Mouse (Mus musculus) left cerebral cortex, adult 8-10 months (tissue): ENCODE measurements at regions not wholly inside any gene's neighbourhood (a gene's known extent, or its start where the extent isn't known, plus 50 kb on each side); places are given as distances from the start of the nearest gene placed in this dataset.

Experiments used
- DNase-seq, 2 experiments: peaks; one replicate each; pipeline ENCODE4 v3.0.0; 2022; ENCODE audit warnings: low spot score in 2 of 2

DNA sequence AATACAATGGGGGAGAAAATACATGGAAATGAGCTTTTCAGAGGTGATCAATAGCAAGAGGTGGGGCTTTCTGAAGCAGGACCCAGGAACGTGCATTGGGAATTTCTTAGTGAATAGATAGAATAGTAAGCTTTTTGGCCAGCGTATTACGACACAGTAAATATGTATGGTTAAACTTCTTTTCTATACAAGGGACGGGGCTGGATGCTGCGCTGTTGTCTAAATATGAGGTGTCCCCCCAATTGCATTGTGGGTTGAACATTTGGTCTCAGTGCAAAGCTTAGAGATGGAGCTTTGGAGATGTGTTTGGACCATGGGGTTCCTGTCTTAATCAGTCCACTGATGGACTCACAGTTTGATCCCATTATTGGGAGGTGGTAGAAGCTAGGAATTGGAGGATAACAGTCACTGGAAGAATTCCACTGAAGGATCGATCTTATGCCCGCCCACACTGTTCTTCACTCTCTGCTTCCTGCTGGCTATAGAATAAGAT, 168.6 kb downstream of the Gm19410 start:
- no peak for DNase-seq

DNA sequence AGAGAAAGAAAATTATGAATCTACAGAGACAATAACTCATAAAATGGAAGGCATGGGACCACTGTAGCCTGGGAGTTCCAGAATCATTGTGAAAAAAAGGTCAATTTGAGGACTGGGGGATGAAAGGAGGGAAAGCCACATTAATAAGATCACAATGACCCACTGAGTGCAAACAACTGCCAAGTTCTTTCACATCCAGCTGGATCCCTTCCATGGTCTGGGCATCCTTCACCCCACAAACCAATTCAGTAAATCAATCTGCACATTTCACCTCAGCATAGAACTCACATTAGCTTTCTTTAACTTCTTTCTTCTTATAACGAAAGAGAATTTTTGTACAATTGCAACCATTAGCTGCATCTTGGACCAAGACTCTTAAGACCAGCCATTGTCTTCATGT, 169.4 kb downstream of the Gm19410 start:
- no peak for DNase-seq

DNA sequence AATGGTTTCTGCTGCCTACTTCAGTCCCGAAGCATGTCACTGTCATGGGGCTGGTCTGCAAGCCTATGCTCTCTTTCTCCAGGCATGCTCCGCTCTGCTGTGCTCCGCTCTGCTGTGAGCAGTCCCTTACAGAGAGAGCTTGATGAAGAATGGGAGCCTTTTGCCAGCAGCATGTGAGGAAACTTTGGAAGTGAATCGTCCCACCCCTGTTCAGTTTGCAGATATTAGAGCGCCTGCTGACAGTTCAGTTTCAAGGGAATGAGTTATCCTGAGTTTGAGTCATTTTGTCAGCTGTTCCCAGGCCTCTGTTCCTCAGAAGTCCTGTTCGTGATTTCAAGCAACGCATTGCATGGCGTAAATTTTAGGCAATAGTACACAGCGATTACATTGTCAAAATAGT, 173.6 kb downstream of the Gm19410 start:
- DNase-seq, result no peak

DNA sequence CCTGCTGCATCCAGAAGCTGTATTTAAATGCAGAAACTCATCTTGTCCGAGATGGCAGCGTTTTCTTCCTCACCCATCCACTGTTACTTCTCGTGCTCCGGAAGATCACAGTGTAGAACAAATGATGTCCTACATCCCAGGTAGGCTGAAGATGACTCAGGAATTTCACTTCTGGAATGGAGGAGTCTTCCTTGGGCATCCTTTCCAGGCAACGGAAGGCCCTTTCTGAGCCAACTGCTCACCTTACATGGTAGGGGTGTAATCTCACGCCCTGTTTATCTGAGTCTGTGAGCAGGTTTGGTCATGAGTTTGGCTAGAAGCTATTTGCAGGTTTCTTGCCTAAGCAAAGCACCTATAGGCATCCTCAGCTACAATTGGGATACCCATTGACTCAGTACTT, 176.9 kb downstream of the Gm19410 start:
- no peak for DNase-seq

DNA sequence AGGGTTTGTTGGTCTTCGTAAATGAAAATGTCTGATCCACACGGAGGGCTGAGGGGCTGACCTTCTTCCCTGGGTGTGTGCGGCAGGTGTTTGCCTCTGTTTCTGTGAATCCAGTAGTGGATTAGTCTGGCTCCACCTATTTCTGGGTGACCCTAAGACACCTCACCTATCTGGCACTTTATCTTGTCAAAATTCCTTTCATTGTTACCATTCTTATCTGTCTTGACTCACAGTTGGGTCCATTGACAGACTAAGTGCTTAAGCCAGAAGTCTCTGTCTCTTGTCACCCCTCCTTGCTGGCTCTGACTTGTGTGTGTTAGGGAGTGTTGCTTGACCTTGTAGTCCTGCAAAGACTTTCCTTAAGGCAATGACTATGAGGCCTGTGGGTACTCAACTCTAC, 178.1 kb downstream of the Gm19410 start:
- DNase-seq, result no peak

DNA sequence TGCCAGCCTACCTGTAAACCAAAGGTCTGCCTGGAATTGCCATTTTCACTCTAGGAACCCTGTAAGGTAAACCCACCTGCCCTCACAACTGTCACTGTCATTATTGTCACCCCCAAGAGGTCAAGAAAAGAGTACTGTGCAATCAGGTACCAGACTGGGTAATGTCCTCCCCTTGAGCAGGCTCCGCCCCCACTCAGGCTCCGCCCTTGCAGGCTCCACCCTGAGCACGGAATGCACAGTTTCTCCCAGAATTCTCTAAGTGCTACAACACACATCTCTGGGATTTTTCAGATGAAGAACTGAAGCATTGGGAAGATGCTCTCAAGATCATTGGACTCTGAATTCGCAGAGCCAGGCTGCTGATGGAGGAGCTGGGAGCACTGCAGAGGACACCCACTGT, 178.9 kb downstream of the Gm19410 start:
- no peak for DNase-seq

DNA sequence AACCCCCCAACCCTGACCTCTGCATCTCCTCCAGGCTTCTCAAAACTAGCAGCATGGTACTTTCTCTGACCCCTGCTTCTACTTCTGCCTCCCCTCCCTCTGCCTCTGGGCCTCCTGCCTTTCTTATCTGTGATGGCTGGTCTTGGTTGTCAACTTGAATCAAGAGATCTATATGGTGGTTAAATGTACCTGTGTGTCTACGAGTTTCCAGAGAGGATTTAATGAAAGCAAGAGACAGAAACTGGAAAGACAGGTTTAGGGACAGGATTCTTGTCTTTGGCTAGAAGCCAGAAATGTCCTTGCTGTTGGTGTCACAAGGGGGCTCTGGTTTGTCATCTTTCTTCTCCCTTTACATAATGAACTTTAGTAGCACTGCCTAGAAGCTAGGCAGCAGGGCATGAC, 180.9 kb downstream of the Gm19410 start:
- no peak for DNase-seq

DNA sequence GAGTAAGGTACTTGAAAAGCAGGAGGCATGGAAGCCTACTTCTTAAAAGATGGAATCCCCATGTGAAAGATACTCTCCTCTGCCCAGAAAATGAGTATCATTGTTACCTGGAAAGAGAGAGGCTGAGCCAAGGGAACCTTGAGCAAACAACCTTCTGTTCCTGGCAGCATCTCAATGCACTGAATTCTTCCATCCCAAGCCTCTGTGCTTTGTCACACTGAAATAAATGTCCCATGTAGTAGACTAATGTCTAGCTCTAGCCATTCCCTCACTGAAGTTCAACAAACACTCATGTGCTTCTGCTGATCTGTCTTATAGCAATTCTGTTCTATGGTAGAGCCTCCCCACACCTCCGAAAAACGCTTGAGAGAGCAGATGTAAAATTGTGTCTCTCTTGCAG, 182.6 kb downstream of the Gm19410 start:
- DNase-seq, result no peak

DNA sequence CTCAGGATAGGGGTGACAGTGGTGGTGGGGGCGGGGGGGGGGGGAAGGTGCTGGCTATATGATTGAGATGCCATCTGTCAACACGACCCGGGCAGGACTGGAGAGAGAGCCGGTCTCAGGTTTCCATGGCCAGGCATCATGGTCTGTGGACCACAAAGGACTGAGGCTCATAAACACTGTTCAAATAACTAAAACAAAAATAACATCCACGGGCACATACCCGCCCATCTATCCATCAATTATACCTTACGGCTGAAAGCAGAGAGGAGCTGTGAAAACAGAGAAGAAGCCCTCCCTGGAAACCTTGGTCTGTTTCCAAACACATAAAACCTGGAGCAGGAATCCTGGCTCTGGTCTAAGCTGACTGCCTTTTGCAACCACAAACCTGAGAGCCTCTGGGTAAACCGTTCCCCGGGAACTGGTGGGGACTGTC, 183.2 kb downstream of the Gm19410 start:
- no peak for DNase-seq

DNA sequence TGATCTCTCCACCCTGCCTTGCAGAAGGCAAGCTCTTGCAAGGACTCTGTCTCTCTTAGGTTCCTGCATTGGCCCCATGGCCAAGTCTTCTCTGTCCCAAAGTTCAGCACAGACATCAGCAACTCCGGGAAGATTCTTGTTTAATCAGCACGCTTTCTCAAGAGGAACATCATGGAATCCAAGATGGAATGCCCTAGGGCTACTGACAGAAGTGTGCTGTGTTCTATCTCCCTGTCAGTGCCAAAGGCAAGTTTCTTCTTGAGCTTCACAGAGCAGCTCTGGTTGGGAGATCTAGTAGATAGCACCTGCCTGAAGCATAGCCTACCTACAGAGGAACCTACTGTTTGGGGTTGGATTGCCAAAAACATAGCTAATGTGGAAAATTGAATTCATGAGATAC, 189.9 kb downstream of the Gm19410 start:
- no peak for DNase-seq

DNA sequence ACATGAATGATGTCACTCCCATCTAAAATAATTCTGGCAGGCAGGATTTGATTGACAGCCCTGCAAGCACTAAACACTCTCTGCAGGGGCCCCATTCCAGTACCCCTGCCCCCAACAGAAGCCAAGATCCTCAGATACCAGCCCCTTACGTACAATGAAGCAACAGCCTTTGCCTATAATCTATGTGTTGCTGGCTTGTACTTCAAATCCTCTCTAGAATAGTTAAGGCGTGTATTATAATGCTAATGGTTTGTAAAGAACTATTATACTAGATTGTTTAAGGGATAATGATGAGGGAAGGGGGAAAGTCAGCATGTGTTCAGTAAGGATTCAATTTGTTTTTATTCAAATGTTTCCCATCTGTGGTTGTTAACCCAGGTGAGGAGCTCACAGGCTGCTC, 190.7 kb downstream of the Gm19410 start:
- no peak for DNase-seq

DNA sequence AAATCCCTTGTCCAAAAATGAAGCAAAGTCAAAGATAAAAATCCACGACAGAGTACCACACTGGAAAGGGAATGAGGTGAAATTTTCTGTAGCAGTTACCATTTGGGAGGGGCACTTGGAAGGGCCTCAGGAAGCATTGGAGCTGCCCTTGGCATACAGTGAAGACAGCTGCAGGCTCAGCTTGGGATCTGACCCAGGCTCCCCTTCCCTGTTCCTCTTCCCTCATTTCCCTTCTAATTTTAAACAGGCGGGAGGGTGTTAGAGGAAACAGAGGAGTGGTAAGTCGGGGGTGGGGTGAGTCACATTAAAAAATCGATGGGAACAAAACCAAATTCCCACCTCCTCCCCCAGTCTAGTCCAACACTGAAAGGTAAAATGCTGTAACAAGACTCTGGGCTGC, 193.6 kb downstream of the Gm19410 start:
- no peak for DNase-seq

DNA sequence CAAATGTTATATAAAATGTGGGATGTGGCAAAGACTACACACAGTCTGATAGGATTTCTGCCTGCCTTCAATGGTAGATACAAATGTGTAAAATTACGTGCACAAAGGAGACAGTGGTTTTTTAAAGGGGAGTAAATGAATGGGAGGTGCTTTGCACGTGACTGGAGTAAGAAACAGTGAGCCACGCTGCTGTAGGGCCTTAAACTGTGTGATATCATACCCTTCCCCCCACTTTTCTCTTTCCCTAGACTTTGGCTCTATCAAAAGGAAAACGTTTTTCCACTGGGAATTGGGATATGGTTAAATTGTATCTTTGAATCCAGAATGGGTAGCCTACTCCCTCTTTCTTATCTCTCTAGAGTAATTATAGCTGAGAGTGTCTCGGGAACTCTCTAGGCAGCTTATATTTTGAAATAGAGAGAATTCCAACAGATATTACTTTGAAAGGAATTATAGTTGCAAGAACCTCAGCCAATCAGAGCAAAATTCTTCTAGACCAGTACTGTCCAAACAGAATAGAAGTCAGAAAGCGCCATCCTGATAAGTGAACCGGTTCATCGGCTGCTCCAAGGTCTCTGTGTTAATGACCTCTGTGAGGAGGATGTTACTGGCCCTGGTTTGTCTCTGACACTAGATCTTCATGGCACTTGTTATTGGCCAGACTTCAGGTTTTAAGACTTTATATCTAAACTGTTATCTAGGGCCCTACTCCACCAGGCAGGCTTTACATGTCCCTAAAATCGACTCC, 195.5 kb downstream of the Gm19410 start:
- no peak for DNase-seq

DNA sequence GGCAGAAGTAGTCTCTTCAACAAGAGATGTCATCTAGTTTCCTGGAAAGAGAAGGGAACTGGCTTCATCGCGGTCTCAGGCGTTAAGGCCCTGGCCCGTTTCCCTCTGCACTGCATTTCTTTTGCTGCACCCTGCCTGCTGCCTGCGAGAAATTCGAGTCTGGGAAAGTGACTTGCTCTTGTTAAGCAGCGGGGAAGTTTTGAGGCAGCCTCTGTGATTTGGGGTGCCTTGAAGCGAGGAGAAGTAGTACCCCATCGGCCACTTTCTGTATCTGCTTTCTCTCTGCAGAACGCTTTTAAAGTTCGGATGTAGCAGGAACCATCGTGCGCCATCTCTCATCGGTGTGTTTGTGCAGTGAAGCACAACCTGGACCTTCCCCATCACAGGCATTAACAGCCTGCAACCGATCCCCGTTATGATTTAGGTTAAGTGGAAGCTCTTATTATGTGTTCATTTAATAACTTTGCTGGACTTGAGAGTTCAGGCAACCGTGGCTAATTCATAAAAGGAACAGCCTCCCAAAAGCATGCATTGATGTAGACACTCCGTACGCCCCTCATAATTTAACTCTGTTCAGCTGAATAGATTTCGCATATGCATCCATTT, 196.1 kb downstream of the Gm19410 start:
- no peak for DNase-seq

DNA sequence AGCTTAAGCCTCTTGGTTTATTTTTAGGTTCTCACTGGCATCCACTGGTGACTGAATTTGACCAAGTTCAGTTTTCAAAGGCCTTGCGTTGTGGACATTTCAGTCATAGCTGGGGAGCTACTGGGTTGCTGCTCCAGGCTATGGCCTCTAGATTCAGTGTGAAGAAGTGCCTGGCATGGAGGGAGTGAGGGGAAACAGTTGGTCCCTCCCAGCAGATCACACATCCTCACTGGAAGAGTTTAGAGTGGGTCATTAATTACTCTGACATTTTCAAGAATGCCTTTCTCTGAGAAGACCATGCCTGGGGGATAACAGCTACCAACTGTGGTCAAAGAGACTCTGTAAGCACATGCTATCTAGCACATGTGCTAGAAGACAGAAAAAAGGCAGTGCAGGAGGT, 199.3 kb downstream of the Gm19410 start:
- DNase-seq, result no peak

DNA sequence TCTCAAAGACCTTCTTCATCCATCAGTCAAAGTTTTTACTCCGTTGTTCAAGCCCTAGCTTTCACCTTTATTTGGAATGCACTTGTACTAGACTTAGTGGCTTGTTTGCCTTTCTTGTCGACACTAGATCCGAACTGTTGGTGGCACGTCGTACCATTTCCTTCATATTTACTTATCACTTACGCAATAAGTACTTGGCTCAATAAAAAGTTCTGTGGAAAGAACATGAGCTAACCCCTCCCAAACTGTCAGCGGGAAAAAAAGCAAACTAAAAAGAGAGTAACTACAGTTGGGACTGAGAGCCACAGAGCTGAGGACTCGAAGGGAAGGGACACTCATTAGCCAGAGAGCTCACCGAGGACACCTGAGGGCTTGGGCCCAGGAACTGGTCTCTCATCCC, 202.8 kb downstream of the Gm19410 start:
- no peak for DNase-seq

DNA sequence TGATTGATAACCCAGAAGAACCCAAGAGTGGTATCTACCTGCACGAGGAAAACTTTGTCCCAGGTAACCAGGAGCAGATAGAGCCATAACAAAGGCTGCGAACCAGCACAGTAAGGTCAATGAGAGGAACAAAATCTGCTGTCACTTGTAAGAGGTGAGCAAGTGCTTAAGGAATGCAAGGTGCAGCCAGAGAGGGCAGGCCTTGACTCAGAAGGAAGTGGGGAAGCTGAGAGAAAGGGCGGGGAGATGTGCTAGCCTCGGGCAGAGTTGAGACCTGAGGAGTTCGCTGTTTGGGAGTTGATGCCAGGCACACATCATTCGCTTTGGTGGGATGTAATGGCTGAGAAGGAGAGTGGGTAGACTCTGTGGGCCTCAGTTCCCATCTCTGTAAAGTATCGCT, 205.5 kb downstream of the Gm19410 start:
- no peak for DNase-seq

DNA sequence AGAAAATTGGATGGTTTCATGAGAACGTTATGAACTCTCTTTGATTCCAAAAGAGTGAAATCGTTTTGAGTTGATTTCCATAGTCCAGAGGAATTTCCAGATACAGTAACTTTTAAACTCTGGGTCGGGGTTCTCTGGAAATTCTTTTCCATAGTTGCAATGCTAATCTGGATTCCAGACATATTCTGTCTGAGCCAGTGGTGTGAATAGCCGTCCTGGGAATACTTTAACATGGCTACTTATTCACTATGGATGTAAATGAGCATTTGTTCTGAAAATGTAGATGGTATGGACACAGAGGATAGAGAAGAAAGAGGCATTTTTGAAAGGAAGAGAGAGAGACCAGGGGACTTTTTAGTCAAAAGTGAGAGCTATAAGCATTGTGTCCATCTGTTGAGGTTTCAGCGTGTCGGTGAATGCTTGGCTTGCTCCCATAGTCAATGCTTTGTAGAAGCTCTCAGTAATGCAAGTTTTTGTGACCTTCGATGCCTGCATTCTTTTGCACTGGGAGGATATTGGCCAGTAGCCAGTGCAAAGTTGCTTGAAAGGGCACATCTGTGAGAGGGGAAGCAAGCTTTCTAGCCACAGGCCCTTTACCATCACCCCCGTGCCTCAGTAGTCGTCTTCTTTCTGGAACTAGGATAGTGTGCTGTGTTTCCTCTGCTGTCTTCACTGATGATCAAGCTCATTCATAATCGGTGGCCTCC, 208.9 kb downstream of the Gm19410 start:
- no peak for DNase-seq

DNA sequence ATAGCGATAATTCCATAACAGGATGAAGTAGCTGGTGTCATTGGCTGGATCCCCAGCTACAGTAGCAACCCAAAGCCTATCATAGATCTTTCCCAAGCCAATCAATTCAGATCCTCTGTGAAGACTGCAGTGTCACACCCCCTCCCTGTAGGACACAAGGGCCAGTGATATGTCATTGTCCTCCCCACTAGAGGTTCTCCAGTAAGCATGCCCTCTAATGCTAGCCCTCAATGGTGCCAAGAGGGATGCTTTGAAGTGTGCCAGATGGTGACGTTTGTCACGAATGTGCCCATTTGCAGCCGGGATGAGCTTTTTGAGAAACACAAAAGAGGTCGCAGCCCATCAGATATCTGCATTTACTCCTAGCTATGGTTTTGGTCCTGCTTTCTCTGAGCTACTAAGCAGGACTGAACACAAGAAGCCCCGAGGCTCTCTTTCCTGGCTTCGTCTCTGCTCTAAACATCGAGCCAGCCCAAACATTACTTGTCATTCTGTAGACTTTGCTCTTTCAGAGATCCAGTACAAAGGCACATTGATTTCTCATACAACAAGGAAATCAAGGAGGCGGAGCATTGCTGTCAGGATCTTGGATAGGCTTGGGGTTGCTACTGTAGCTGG, 214.2 kb downstream of the Gm19410 start:
- DNase-seq, result no peak

DNA sequence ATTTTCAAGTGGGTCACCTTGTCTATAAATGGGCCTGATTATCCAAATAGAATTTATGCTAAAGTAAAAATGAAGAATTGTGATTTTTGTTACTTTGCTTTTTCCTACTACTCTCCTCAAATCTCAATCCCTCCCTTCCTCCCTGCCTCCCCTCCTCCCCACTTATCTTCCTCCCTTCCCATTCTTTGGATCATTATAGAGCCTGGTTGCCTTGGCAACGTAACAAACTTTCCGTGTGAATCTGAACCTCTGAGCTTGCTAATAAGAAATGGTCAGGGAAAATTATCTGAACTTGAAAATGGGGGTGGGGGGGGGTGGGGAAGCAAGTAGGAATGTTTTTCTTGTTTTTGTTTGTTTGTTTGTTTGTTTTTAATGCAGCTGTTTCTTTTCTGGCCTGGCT, 217.5 kb downstream of the Gm19410 start:
- DNase-seq, result no peak

DNA sequence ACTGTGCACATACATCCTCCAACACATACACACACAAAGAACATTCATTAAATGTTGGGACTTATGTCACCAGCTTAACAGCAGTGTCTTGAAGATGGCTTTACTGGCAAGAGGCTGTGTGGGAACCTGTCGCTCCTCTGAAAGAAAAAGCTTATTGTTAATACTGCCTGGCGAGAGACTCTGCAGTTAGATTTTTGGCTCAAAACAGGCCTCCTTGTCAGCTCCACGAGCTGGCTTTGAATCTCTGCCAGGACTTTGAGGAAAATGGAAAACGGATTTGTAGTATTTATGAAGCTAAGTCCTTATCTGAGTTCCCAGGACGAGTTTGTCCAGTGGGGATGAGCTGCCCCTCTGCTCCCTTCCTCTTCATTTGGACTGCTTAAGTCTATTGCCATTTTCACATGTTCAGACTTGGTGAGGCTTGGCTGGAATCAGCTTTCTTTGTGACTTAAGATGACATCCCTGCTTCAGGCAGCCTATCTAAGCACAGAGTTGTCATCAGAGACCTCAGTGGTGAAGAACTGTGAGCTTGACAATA, 219.6 kb downstream of the Gm19410 start:
- no peak for DNase-seq

DNA sequence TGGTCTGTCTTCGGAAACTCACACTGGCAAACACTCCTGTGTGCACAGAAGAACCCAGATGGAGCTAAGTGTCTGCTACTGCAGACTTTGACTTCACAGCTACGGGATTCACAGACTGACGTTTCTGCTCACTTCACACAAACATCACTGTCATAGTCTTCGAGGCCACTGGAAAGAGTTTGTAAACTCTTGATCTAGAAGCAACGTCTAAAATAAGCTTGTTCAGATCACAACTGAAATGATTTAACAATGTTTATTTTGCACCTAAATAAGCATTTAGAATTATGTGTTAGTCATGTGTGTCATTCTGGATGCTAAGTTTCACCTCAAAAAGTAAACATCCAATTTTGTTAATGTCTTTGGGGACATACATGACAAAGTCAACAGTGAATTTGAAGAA, 221.7 kb downstream of the Gm19410 start:
- DNase-seq, result no peak
